Mouse (Mus musculus): ENCODE measurements at regions not wholly inside any gene's neighbourhood (a gene's known extent, or its start where the extent isn't known, plus 50 kb on each side); places are given as distances from the start of the nearest gene placed in this dataset.
A peak's percentile ranks its signal among the peaks of the same experiment; 100 is the strongest.

DNA sequence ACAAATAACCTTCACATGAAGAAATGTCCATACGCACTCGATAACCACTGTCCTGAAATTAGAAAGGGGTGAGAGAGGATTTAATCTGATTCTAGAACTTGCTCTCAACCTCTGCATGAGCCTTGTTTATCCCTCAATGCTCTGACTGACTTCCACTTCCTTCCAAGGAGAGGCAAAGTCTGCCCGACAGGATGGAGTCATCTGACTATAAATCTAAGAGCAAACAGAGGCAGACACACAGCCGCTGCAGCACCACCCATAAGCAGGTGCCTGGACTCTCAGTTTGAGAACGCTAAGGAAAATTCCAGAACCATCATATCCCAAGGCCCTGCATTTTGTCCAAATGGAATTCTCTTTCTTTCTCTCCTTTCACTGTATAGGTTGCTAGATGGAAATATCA is 247.7 kb upstream of the 1700056E22Rik start:
- ATAC-seq, result no peak

DNA sequence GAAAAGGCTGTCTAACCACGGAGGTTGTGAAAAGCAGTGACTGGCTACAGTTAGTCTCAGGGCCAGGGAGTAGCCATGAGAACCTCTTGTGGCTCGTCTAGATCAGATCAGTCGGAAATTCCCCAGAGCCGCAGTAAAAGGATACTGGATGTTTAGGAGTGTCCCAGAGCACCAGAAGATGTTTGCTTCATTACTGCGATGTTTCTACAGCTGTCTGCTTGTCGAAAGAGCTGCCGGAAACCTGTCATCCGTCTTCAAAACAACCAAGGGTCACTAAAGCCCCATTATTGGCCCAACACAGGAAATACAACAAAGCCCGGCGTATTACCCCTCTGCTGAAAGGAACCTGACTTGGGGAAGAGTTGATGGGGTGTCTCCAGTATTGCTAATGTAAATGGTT is 245.2 kb upstream of the 1700056E22Rik start:
- ATAC-seq, result no peak

DNA sequence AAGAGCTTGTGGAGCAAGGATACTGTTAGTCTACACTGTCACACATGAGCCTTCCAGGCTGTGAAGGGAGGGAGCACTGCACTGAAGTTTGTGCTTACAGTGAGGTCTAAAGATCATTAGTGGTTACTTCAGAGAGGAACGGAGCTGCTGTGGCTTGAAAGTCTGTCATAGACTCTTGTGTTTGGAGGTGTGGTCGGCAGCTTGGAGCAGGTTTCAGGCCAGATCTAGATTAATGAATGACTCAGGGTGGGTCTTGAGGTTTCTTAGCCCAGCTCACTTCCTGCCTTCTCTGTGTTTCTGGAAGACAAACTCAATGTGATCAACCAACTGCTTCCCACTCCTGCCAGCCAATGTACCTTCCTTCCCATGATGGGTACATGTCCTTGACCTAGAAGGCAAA is 242.9 kb upstream of the 1700056E22Rik start:
- no peak for ATAC-seq

DNA sequence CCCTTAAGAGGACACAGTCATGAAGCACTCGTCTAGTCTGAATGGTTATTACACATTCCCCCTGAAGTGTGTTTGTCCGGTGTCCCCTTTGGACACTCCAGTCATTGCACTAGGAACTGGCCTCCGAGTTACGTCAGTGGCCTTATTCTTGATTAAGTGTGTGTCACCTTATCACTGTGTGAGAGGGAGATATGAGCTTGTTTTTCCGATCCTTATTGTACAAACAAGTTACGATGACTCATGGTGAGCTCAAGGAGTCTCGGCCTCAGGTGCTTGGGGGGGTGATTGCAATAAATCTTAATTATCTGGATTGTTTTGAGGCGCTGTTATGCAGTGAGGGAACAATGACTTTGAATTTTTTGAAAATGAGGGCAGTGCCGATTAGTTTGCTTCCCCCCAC is 241.8 kb upstream of the 1700056E22Rik start:
- ATAC-seq, result no peak

DNA sequence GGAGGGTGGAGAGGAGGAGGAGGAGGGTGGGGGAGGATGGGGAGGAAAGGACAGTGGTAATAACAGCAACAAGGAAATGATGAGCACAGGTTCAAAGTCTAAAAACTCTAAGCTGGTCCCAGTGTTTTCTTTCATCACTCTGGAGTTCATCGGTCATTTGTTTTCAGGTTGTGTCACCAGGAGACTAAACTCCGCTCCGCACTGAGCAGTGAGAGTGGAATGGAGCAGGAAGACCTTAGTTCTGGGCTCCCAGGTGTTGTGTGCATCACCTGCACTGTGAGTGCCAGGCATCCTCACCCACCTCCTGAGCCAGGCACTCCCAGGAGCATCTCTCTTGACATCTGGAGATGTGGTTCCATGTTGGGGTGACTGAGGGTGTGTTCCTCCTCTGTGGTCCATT is 241.3 kb upstream of the 1700056E22Rik start:
- no peak for ATAC-seq

DNA sequence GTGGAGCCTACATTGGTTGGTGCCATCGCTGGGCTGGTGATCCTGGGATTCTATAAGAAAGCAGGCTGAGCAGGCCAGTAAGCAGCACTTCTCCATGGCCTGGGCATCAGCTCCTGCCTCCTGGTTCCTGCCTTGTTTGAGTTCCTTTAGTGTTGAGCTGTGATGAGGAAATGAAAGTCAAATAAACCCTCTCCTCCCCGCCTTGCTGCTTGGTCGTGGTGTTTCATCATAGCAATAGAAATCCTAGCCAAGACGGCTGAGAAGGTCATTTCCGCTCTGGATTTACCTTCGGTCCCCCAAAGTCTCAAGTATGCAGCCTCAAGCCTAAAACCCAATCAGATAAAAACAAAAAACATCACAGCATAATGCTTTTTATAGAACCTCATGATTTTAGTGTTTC is 240.6 kb upstream of the 1700056E22Rik start:
- ATAC-seq, result no peak

DNA sequence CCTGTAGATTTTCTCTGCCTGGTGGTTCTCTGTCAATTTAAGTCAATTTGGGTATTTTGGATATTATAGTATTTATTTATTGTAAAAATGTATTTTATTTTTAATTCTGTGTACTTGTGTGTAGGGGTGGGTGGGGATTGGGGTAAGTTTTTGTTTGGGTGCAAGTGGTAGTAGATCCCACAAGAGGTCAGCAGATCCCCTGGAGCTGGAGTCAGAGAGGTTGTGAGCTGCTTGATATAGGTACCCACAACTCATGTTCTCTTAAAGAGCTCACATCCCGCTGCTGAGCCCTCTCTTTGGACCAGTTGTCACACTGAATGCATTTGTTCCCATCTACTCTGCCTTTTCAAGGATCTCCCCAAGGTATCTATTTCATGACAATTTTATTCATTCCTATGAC is 239.6 kb upstream of the 1700056E22Rik start:
- no peak for ATAC-seq

- ATAC-seq, result no peak
Measured at GRCm38 (mm10) chr1:184271254-184271653, 237.2 kb upstream of the 1700056E22Rik start.

DNA sequence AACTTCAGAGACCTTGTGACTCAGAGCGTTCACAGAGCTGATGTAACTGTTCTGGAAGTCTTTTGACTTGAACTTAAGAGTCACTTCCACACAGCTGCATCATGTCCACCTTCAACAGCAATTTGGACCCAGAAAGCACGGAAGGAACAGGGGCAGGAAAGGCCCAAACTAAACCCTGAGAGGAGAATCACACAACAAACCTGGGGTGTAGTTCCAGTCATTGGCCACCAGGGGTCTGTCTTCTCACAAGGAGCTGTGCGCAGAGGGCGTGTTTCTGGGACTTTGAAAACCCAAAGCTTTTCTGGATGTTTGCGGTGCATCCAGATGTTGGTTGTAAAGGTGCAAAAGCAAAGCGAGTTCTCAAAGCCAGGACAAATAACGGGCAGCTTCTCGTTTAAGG is 231.9 kb upstream of the 1700056E22Rik start:
- ATAC-seq, result peak; percentile 73

DNA sequence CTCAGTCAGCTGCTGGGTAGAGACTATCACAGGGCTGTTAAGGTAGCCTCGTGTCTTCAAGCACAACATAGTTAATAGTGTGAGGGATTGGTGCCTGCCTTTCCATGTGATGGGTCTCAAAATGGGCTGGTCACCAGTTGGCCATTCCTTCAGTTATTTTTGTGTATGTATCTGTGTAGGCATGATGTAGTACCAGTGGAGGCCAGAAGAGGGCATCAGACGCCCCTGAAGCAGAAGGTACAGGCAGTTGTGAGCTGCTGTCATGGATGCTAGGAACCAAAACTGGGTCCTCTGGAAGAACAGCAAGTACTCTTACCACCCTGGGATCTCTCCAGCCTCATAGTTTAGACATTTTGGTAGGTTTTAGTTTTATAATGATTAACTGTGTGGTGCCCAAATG is 228.9 kb upstream of the 1700056E22Rik start:
- ATAC-seq, result no peak

- ATAC-seq, result peak; percentile 12
Measured at GRCm38 (mm10) chr1:184261385-184261727, 227.3 kb upstream of the 1700056E22Rik start.

DNA sequence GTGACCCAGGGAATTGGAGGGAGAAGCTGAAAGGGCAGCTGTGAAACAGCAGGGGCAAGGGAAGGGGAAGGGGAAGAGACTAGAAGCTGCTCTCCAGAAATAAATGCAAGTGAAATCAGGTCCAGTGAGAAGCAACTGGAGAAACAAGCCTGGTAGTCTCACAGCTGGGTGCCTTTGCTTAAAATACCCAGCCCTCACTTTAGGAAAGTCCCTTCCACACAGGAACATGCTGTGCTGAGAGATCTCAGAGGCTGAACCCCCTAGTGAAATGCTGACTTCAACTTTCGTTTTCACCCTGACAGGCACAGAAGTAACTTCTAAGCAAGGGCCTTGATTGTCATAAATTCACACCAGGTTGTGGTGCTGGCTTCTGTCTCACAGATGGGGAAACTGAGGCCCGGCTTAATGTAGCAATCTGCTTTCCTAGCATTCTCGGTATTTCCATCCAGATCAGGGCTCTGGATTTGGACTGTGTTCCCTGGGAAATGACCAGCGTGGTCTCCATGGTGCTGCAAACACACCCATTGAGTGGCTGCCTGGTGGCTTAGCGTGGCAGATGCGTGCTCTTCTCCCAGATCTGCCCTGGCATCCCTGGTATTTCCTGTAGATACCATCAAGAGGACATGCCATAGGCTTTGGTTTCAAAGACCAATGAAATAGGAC is 226.8 kb upstream of the 1700056E22Rik start:
- ATAC-seq, result peak; percentile 76

DNA sequence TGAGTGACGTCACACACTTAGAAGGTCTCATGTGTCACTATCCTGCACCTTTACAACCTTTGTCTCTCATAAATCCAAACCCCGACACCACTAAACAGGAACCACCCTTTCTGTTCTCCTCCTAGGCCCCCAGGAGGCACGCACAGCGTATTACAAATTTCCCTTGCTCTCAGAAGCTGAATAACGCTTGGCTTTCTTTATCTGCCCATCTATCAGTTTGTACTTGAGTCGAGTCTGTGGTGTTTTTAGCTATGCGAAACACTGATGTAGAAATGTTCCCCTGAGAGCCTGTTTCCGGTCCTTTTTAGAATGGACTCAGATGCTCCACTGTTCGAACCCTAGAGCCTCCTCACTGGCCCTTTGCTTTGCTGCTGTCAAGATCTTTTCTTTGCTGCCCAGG is 225.8 kb upstream of the 1700056E22Rik start:
- ATAC-seq, result peak; percentile 54

DNA sequence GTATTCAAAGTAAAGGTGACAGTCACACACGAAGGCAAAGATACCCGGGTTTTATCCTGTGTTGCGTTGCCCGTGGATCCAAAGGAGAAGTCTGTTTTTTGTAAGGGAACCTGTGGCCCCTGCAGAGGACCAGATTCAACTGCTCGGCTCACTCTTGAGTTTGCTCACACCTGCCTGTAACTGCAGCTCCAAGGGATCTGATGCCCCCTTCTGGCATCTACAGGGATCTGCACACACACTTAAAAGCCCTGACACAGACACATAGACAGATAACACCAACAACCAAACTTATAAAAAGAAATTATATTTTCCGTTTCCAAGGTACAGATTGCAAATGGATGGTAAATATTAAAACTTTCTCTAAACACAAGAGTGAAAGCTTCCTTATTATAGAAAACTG is 223.3 kb upstream of the 1700056E22Rik start:
- ATAC-seq, result no peak

- no peak for ATAC-seq
Measured at GRCm38 (mm10) chr1:184254951-184255350, 220.8 kb upstream of the 1700056E22Rik start.

DNA sequence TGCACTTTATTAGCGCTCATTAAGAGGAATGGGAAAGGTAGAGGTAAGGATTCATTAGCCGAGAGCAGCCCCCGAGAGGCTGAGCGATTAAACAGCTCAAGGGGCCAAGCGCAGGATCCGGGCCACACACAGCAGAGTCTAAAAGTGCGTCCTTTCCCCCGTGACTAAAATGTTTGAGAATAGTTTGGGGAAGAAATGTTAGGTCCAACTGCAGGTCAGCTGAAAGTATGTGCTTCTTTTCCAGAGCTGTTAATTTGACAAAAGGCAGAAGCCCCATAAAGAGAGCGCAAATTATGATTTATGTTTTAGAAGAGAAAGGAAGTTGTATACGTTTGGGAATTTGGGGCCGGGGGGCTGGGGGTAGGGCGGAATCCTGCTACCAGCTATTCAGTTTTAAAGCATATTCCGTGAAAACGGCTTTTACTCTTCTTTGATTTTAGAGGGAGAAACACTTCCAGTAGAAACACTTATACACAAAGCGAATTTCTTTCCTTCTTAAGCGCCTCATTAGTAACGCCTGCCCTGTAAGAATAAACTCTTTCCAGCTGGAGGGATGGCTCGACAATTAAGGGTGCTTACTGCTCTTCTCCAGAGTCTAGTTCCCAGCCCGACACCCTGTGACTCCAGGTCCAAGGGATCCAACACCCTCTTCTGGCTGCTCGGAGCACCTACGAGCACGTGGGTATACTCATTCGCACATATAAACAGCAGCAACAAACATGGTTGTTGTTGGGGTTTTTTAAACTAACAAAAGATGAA is 210.8 kb upstream of the 1700056E22Rik start:
- ATAC-seq, result no peak

DNA sequence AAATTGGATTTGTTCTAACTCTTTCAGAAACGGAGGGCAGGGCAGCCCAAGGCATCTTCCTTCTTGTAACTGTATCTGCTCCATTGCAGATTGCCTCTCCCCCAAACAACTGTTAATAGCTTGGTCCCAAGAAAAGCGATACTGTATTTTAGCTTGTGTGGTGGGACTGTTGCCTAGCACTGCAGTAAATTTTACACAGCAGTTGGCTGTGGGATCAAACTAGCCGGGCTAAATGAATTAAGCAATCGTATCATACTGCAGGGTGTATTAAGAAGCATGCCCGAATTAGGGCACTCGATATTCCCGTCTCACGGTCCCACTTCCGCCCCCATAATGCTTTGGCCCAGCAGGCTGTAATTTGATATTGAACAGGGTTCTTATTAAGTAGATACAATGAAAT is 210.2 kb upstream of the 1700056E22Rik start:
- no peak for ATAC-seq

- ATAC-seq, result no peak
Measured at GRCm38 (mm10) chr1:184241846-184242245, 207.7 kb upstream of the 1700056E22Rik start.

DNA sequence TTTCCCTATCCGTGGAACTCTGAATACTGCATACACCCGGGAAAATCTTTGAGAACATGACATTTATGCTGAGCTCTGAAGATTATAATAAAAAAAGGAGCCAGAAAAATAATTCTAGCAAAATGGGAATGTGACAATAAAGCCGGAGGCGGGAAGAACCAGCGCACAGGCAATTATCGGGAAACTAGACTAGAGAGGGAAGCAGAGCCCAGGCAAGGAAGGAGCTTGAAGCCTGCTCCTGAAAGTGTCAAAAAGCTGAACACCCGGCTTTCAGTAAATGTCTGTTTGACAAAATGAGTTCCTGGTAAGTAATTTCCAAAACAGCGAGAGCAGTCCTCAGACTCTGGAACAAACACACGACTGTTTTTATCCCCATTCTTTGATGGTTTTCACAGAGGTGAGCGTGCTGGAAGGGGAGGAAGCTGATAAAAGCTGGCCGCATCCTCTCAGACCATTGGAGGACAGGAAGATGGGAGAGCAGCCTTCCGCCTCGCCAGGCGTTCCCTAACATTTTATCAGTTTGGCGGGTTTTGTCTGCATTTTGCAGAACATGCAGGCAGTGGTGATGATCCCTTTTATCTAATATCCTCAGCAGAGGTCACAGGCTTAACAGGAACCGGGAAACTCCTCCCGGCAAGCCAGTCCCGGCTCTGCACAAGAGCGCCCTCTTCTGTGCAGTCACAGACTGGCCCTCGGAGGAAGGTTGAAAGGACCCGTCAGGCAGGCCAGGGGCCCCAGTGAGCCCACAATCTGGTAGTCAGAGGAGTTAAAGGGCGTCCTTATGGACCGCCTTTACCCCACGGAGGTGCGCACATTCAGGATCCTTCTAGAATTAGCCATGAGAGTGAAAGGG is 201.3 kb upstream of the 1700056E22Rik start:
- no peak for ATAC-seq

GRCm38 (mm10) chr1:184234320-184234988 is 200.4 kb upstream of the 1700056E22Rik start:
- ATAC-seq, result no peak

DNA sequence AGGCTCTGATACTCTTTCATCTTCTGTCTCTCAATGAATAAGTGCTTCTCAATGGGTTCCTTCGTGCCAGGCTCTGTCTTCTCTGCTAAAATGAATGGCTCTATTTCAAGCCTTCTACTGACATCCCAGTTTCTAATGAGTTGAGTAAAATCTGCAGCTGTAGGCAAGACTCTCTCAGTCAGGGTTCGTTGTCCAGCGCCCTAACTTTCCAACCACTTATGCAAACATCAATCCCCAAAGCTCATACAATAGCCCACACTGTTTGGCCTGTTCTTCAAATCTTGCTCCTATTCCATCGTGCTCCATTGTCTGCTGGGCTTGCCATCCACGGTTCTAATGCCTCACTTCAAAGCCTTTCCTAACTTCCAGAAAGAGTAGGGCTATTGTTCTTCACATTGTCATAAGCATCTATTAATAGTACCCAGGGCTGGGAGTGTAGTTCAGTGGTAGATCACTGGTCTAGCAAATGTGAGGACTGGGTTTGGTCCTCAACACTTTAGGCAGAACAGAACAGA is 199.7 kb upstream of the 1700056E22Rik start:
- ATAC-seq, result no peak

DNA sequence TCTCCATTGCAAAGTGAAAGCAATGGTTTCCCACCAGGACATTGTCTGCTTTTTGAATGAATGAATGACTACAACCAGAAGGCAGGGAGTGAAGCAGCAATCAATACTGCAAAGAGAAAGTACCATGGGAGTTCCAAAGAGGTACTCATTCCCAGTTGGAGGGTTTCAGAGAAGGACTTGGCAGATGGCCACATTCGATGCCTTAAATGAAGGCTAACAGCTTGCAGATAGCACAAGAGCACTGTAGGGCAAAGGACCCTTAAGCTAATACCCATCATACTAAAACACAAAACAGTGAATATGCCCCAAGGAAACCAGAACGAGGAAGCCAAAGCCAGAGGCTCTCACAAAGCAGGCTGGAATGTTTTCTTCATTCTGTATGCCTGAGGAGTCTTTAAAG is 188.2 kb upstream of the 1700056E22Rik start:
- no peak for ATAC-seq

DNA sequence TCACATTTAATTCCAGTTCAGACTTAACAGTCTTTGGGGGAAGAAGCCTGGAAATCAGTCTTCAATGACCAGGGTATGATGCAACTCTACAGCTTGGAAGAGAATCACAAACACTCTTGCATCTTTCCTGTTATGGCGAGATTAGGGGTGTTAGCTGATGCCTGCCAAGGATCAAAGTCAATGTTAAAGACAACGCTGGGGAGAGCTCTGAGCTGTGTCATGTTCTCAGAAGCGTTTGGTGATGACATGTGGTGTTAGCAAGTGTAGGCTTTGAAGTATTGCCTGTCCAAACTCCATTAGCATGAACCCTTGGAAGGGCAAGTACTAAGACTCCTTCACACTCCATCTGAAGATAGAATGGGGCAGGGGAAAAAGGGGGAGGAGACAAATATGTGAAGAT is 187.7 kb upstream of the 1700056E22Rik start:
- no peak for ATAC-seq

Measured in activated CD4-positive, CD25-positive, alpha-beta regulatory T cell, adult 4 months (primary cell).